Mouse (Mus musculus): Measurements from ENCODE around the gene Igf2r. TPM values are rescaled to one million over a fixed set of nuclear protein-coding genes. Genes with fewer than 3 reads are reported as not detected.
A peak's percentile ranks its signal among the peaks of the same experiment; 100 is the strongest.

Igf2r gene
- polyA plus RNA-seq, 1 experiment from 2014 or later = 38.6 TPM

GRCm38 (mm10) chr17:12744071-12744470, 25.4 kb downstream of the Igf2r start:
- ATAC-seq (ENCODE audit: insufficient read depth, low FRiP score) = no peak
- Histone ChIP-seq H3K9ac (ENCODE audit: low read length) (no peak overlapping the region), H3K27ac (ENCODE audit: low read length) (no peak overlapping the region), H3K27me3 (ENCODE audit: control insufficient read depth, insufficient read depth, low read length) (no peaks in the 10 kb centered on the region), H3K9me3 (replicated peaks; ENCODE audit: control insufficient read depth, low read length) (peaks cover 27% of the 10 kb centered on the region), H3K4me1 (ENCODE audit: control insufficient read depth, insufficient read depth, low read length) (peaks cover 40% of the 10 kb centered on the region), H3K4me3 (replicated peaks; ENCODE audit: low read length) (0 out of 2 replicates have a peak overlapping the region, but pooled peaks have one; percentile 63), H3K4me2 (ENCODE audit: low read depth, low read length) (peak overlapping the region; percentile 48; the same call in 1 of the 2 replicates), H3K36me3 (ENCODE audit: control insufficient read depth, insufficient read depth, low read length) (peaks cover 44% of the 10 kb centered on the region)
- WGBS = 59% methylated on average over 1 of the region's 1 CpGs

- peak overlapping the region; percentile 63 for H3K4me3 ChIP-seq (replicated peaks; ENCODE audit: low read length)
- WGBS = 45% methylated on average over 38 of the region's 38 CpGs
- peaks cover 27% of the 10 kb centered on the region for H3K9me3 ChIP-seq (replicated peaks; ENCODE audit: control insufficient read depth, low read length)
- ATAC-seq (ENCODE audit: insufficient read depth, low FRiP score) = no peak
- H3K27ac ChIP-seq (ENCODE audit: low read length) = peak overlapping the region; percentile 91; the same call in 1 of the 2 replicates
- peaks cover 37% of the 10 kb centered on the region for H3K4me1 ChIP-seq (ENCODE audit: control insufficient read depth, insufficient read depth, low read length)
- H3K4me2 ChIP-seq (ENCODE audit: low read depth, low read length) = peak overlapping the region; percentile 48
- H3K9ac ChIP-seq (ENCODE audit: low read length) = peak overlapping the region; percentile 80
- peaks cover 44% of the 10 kb centered on the region for H3K36me3 ChIP-seq (ENCODE audit: control insufficient read depth, insufficient read depth, low read length)
- no peaks in the 10 kb centered on the region for H3K27me3 ChIP-seq (ENCODE audit: control insufficient read depth, insufficient read depth, low read length)
Observed at GRCm38 (mm10) chr17:12742151-12742908, 27.1 kb downstream of the Igf2r start.

DNA sequence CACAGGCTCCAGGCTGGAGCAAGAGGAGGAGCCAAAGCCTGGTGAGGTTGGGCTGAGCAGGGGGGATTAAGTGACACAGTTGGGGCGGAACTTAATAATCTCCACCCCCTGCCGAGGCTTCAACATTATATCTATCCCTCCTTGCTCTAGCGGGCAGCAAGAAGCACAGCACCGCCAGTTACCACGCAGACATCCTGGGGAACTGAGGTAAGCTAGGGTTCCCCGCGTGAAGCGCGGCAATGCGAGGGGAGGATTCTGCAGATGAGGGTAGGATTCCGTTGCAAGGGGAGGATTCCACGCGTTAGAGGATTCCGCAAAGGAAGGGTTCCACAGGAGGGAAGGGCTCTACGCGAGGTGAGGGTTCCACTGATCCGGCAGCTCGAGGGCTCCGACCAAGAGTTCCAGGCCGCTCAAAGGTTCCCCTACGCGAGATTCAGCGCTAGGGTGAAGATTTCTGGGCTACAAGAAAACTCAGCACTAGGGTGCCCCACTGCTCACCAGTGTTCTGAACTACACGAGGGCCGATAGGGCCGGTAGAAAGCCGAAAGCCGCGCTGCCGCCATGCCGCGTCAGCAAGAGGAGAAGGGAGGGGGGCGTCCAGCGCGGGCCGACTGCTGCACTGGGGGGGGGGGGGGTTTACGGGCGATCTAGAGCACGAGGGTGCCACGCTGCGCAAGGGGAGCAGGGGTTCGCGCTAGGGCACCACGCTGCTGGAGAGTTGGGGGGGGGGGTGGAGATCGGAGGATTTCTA, 28.1 kb downstream of the Igf2r start:
- Histone ChIP-seq H3K9ac (ENCODE audit: low read length) (peak overlapping the region; percentile 80), H3K4me1 (ENCODE audit: control insufficient read depth, insufficient read depth, low read length) (peaks cover 37% of the 10 kb centered on the region), H3K4me2 (ENCODE audit: low read depth, low read length) (peak overlapping the region; percentile 48), H3K27me3 (ENCODE audit: control insufficient read depth, insufficient read depth, low read length) (no peaks in the 10 kb centered on the region), H3K4me3 (replicated peaks; ENCODE audit: low read length) (peak overlapping the region; percentile 63), H3K27ac (ENCODE audit: low read length) (peak overlapping the region; percentile 91), H3K9me3 (replicated peaks; ENCODE audit: control insufficient read depth, low read length) (peaks cover 27% of the 10 kb centered on the region), H3K36me3 (ENCODE audit: control insufficient read depth, insufficient read depth, low read length) (peaks cover 44% of the 10 kb centered on the region)
- WGBS = 48% methylated on average over 40 of the region's 45 CpGs
- ATAC-seq (ENCODE audit: insufficient read depth, low FRiP score) = peak; percentile 87

DNA sequence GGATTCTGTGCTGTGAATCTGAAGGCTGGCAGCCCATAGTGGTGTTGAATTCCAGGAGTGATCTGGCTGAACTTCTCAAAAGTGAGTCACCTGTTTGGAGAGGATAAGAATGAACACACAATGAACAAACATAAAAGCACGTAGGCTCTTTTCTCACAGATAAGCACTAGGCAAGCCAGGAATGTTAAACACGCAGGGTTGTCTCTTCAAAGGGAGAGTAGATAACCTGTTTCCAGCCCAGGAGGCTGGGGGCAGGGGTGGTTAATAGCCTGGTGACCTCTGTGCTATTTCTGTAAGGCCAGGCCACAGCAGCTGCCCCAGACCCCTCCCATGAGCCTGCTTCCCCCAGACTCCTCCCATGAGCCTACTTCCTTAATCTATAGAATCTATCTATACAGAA, 29.1 kb downstream of the Igf2r start:
- Histone ChIP-seq H3K4me3 (replicated peaks; ENCODE audit: low read length) (no peak overlapping the region), H3K27ac (ENCODE audit: low read length) (peak overlapping the region; percentile 91), H3K36me3 (ENCODE audit: control insufficient read depth, insufficient read depth, low read length) (peaks cover 43% of the 10 kb centered on the region), H3K4me1 (ENCODE audit: control insufficient read depth, insufficient read depth, low read length) (peaks cover 37% of the 10 kb centered on the region), H3K27me3 (ENCODE audit: control insufficient read depth, insufficient read depth, low read length) (no peaks in the 10 kb centered on the region), H3K9me3 (replicated peaks; ENCODE audit: control insufficient read depth, low read length) (peaks cover 27% of the 10 kb centered on the region), H3K4me2 (ENCODE audit: low read depth, low read length) (no peak overlapping the region), H3K9ac (ENCODE audit: low read length) (no peak overlapping the region)
- ATAC-seq (ENCODE audit: insufficient read depth, low FRiP score) = peak; percentile 61
- WGBS = 30% methylated on average over 2 of the region's 2 CpGs

GRCm38 (mm10) chr17:12739516-12739915, 29.9 kb downstream of the Igf2r start:
- Histone ChIP-seq H3K9me3 (replicated peaks; ENCODE audit: control insufficient read depth, low read length) (peaks cover 27% of the 10 kb centered on the region), H3K36me3 (ENCODE audit: control insufficient read depth, insufficient read depth, low read length) (peaks cover 35% of the 10 kb centered on the region), H3K27me3 (ENCODE audit: control insufficient read depth, insufficient read depth, low read length) (no peaks in the 10 kb centered on the region), H3K4me3 (replicated peaks; ENCODE audit: low read length) (no peak overlapping the region), H3K9ac (ENCODE audit: low read length) (no peak overlapping the region), H3K4me2 (ENCODE audit: low read depth, low read length) (no peak overlapping the region), H3K4me1 (ENCODE audit: control insufficient read depth, insufficient read depth, low read length) (peaks cover 38% of the 10 kb centered on the region), H3K27ac (ENCODE audit: low read length) (peak overlapping the region; percentile 91)
- 36% methylated on average over 4 of the region's 4 CpGs for WGBS
- no peak for ATAC-seq (ENCODE audit: insufficient read depth, low FRiP score)

DNA sequence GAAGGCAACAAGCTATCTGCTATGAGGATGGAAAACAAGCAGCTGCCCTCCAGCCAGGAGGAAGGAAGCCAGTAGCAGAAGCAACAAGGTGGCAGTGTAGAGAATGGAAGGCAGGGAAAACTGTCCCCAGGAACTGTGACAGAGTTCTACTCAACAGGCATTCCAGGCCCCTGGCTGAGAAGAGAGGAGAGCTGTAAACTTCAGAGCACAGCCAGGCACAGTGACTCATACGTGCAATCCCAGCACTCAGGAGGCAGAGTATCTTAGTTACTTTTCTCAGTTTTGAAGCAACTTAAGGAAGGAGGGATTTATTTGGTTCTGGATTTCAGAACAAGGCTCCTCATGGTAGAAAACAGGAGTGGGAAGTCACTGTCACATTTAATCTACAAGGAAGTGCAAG, 31.5 kb downstream of the Igf2r start:
- H3K36me3 ChIP-seq (ENCODE audit: control insufficient read depth, insufficient read depth, low read length) = peaks cover 23% of the 10 kb centered on the region
- no peak overlapping the region for H3K4me3 ChIP-seq (replicated peaks; ENCODE audit: low read length)
- H3K27me3 ChIP-seq (ENCODE audit: control insufficient read depth, insufficient read depth, low read length) = no peaks in the 10 kb centered on the region
- H3K27ac ChIP-seq (ENCODE audit: low read length) = peak overlapping the region; percentile 7; the same call in 1 of the 2 replicates
- no peak overlapping the region for H3K4me2 ChIP-seq (ENCODE audit: low read depth, low read length)
- H3K9ac ChIP-seq (ENCODE audit: low read length) = 0 out of 2 replicates have a peak overlapping the region, but pooled peaks have one; percentile 18
- peaks cover 36% of the 10 kb centered on the region for H3K4me1 ChIP-seq (ENCODE audit: control insufficient read depth, insufficient read depth, low read length)
- no peak for ATAC-seq (ENCODE audit: insufficient read depth, low FRiP score)
- H3K9me3 ChIP-seq (replicated peaks; ENCODE audit: control insufficient read depth, low read length) = peaks cover 22% of the 10 kb centered on the region
- 32% methylated on average over 1 of the region's 1 CpGs for WGBS

- Histone ChIP-seq H3K36me3 (ENCODE audit: control insufficient read depth, insufficient read depth, low read length) (no peaks in the 10 kb centered on the region), H3K9ac (ENCODE audit: low read length) (peak overlapping the region; percentile 43; the same call in 1 of the 2 replicates)
Observed at GRCm38 (mm10) chr17:12734205-12734857, 35.1 kb downstream of the Igf2r start.

DNA sequence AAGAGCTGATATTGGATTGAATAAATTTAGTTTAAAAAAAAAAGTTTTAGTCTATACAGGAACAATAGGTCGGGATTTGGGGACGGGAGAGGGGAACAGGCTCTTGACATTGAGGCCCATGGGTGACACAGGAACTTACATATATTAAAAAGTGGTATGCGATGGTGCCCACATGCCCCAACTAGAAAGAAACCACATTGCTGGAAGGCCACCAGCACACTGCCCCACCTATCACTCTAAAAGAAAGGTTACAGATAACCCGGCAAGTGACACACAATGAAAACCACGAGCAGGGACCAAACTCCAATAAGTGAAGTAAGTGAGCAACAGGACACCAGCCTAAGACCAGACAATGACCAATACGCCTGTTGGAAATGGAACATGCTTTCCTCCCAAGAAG, 36.3 kb downstream of the Igf2r start:
- Histone ChIP-seq H3K4me2 (ENCODE audit: low read depth, low read length) (no peak overlapping the region), H3K4me3 (replicated peaks; ENCODE audit: low read length) (no peak overlapping the region), H3K27me3 (ENCODE audit: control insufficient read depth, insufficient read depth, low read length) (no peaks in the 10 kb centered on the region), H3K4me1 (ENCODE audit: control insufficient read depth, insufficient read depth, low read length) (peaks cover 22% of the 10 kb centered on the region), H3K9ac (ENCODE audit: low read length) (no peak overlapping the region), H3K27ac (ENCODE audit: low read length) (no peak overlapping the region), H3K36me3 (ENCODE audit: control insufficient read depth, insufficient read depth, low read length) (no peaks in the 10 kb centered on the region), H3K9me3 (replicated peaks; ENCODE audit: control insufficient read depth, low read length) (no peaks in the 10 kb centered on the region)
- WGBS = 82% methylated on average over 6 of the region's 6 CpGs
- no peak for ATAC-seq (ENCODE audit: insufficient read depth, low FRiP score)

More at GRCm38 (mm10) chr17:12734205-12734857, 35.1 kb downstream of the Igf2r start:
- 0 out of 2 replicates have a peak, but pooled peaks have one; percentile 45 for ATAC-seq (ENCODE audit: insufficient read depth, low FRiP score)
- Histone ChIP-seq H3K4me2 (ENCODE audit: low read depth, low read length) (peak overlapping the region; percentile 16; the same call in 1 of the 2 replicates), H3K27ac (ENCODE audit: low read length) (peak overlapping the region; percentile 70), H3K4me3 (replicated peaks; ENCODE audit: low read length) (no peak overlapping the region), H3K4me1 (ENCODE audit: control insufficient read depth, insufficient read depth, low read length) (peaks cover 25% of the 10 kb centered on the region), H3K27me3 (ENCODE audit: control insufficient read depth, insufficient read depth, low read length) (no peaks in the 10 kb centered on the region), H3K9me3 (replicated peaks; ENCODE audit: control insufficient read depth, low read length) (no peaks in the 10 kb centered on the region)
- whole genome bisulfite sequencing = 35% methylated on average over 12 of the region's 12 CpGs
